Mouse (Mus musculus): ENCODE measurements around the gene Tnrc6b.

The Tnrc6b gene

GRCm38 (mm10) chr15:80739972-80740371 is 28.9 kb downstream of the Tnrc6b start:
- DNase-seq (ENCODE audit: low spot score) = no peak

GRCm38 (mm10) chr15:80741836-80742235 is 30.7 kb downstream of the Tnrc6b start:
- no peak for DNase-seq (ENCODE audit: low spot score)

- no peak for DNase-seq (ENCODE audit: low spot score)
Observed at GRCm38 (mm10) chr15:80742991-80743474, 31.9 kb downstream of the Tnrc6b start.

GRCm38 (mm10) chr15:80743606-80744005 is 32.5 kb downstream of the Tnrc6b start:
- no peak for DNase-seq (ENCODE audit: low spot score)

- no peak for DNase-seq (ENCODE audit: low spot score)
Observed at GRCm38 (mm10) chr15:80744667-80745422, 33.7 kb downstream of the Tnrc6b start.

- DNase-seq (ENCODE audit: low spot score) = no peak
Observed at GRCm38 (mm10) chr15:80748979-80749378, 37.9 kb downstream of the Tnrc6b start.

GRCm38 (mm10) chr15:80753351-80753750 is 42.2 kb downstream of the Tnrc6b start:
- no peak for DNase-seq (ENCODE audit: low spot score)

- DNase-seq (ENCODE audit: low spot score) = no peak
Observed at GRCm38 (mm10) chr15:80754103-80754502, 43.0 kb downstream of the Tnrc6b start.

- no peak for DNase-seq (ENCODE audit: low spot score)
Observed at GRCm38 (mm10) chr15:80759451-80759850, 48.3 kb downstream of the Tnrc6b start.

GRCm38 (mm10) chr15:80760504-80760903 is 49.4 kb downstream of the Tnrc6b start:
- DNase-seq (ENCODE audit: low spot score) = no peak

- DNase-seq (ENCODE audit: low spot score) = no peak
Observed at GRCm38 (mm10) chr15:80760935-80761334, 49.8 kb downstream of the Tnrc6b start.

- no peak for DNase-seq (ENCODE audit: low spot score)
Observed at GRCm38 (mm10) chr15:80762621-80763020, 51.5 kb downstream of the Tnrc6b start.

- DNase-seq (ENCODE audit: low spot score) = no peak
Observed at GRCm38 (mm10) chr15:80764666-80765065, 53.6 kb downstream of the Tnrc6b start.

- no peak for DNase-seq (ENCODE audit: low spot score)
Observed at GRCm38 (mm10) chr15:80765381-80765780, 54.3 kb downstream of the Tnrc6b start.

GRCm38 (mm10) chr15:80768216-80768615 is 57.1 kb downstream of the Tnrc6b start:
- DNase-seq (ENCODE audit: low spot score) = no peak

GRCm38 (mm10) chr15:80771926-80772441 is 60.9 kb downstream of the Tnrc6b start:
- peak; percentile 6 for DNase-seq (ENCODE audit: low spot score)

GRCm38 (mm10) chr15:80774666-80775065 is 63.6 kb downstream of the Tnrc6b start:
- DNase-seq (ENCODE audit: low spot score) = no peak

- peak; percentile 12 for DNase-seq (ENCODE audit: low spot score)
Observed at GRCm38 (mm10) chr15:80779006-80779405, 67.9 kb downstream of the Tnrc6b start.

- no peak for DNase-seq (ENCODE audit: low spot score)
Observed at GRCm38 (mm10) chr15:80780154-80780751, 69.1 kb downstream of the Tnrc6b start.

GRCm38 (mm10) chr15:80781218-80781806 is 70.2 kb downstream of the Tnrc6b start:
- DNase-seq (ENCODE audit: low spot score) = no peak

- DNase-seq (ENCODE audit: low spot score) = peak; percentile 44
Observed at GRCm38 (mm10) chr15:80784553-80784971, 73.4 kb downstream of the Tnrc6b start.

GRCm38 (mm10) chr15:80785699-80786098 is 74.6 kb downstream of the Tnrc6b start:
- no peak for DNase-seq (ENCODE audit: low spot score)

- no peak for DNase-seq (ENCODE audit: low spot score)
Observed at GRCm38 (mm10) chr15:80787746-80788145, 76.6 kb downstream of the Tnrc6b start.

Measured in urinary bladder, postnatal 14 days (tissue).